Mouse (Mus musculus) lung, embryonic 15.5 days (tissue): ENCODE results near the gene Junb. TPM values are rescaled to one million over a fixed set of nuclear protein-coding genes. Genes with fewer than 3 reads are reported as not detected.

Experiments
- ATAC-seq: fragments of 200-750 bp; cut with Nextera tagmentation; 2 replicates; pipeline ENCODE4 v1.8.0; 2017; ENCODE audit warnings: moderate number of reproducible peaks, borderline replicate concordance; ENCODE audit not compliant: low FRiP score, low TSS enrichment; ENCODE audit errors: extremely low read depth
- H3K27ac ChIP-seq: fragments of 300-500 bp; sonication (generic); 2 replicates; pipeline ENCODE4 v1.5.1; 2015; ENCODE audit warnings: moderate library complexity, mild to moderate bottlenecking, inconsistent platforms
- H3K27me3 ChIP-seq: fragments of 300-500 bp; sonication (generic); 2 replicates; pipeline ENCODE4 v1.6.1; 2015; ENCODE audit warnings: inconsistent platforms
- H3K36me3 ChIP-seq: fragments of 300-500 bp; sonication (generic); 2 replicates; pipeline ENCODE4 v1.6.1; 2015; ENCODE audit warnings: inconsistent platforms
- H3K4me1 ChIP-seq: fragments of 300-500 bp; sonication (generic); 2 replicates; pipeline ENCODE4 v1.6.1; 2015; ENCODE audit warnings: inconsistent platforms
- H3K4me2 ChIP-seq: fragments of 300-500 bp; sonication (generic); 2 replicates; pipeline ENCODE4 v1.6.1; 2015; ENCODE audit warnings: inconsistent platforms, mild to moderate bottlenecking, moderate library complexity
- H3K4me3 ChIP-seq: fragments of 300-500 bp; sonication (generic); 2 replicates; pipeline ENCODE4 v1.5.1; 2015; ENCODE audit warnings: mild to moderate bottlenecking, inconsistent platforms
- H3K9ac ChIP-seq: fragments of 300-500 bp; sonication (generic); 2 replicates; pipeline ENCODE4 v1.6.1; 2015; ENCODE audit warnings: inconsistent platforms
- H3K9me3 ChIP-seq: fragments of 300-500 bp; sonication (generic); 2 replicates; pipeline ENCODE4 v1.6.1; 2016; ENCODE audit warnings: inconsistent platforms
- WGBS: fragments of 180-500 bp; shearing (Covaris S2); methylation state at CpG from one replicate; pipeline ENCODE4 v1.1.7; 2015; 5-methylcytosine and 5-hydroxymethylcytosine counted together
- polyA plus RNA-seq: library from polyadenylated mRNA; unstranded; fragments of >200 nt; fragmentation: Nextera tagmentation; extraction: Ambion mirVana; gene quantifications from 2 replicates; pipeline ENCODE4 v1.2.1, GENCODE M21; 2015

The Junb gene
- 17.4 and 20.5 TPM in 2 replicates for polyA plus RNA-seq

DNA sequence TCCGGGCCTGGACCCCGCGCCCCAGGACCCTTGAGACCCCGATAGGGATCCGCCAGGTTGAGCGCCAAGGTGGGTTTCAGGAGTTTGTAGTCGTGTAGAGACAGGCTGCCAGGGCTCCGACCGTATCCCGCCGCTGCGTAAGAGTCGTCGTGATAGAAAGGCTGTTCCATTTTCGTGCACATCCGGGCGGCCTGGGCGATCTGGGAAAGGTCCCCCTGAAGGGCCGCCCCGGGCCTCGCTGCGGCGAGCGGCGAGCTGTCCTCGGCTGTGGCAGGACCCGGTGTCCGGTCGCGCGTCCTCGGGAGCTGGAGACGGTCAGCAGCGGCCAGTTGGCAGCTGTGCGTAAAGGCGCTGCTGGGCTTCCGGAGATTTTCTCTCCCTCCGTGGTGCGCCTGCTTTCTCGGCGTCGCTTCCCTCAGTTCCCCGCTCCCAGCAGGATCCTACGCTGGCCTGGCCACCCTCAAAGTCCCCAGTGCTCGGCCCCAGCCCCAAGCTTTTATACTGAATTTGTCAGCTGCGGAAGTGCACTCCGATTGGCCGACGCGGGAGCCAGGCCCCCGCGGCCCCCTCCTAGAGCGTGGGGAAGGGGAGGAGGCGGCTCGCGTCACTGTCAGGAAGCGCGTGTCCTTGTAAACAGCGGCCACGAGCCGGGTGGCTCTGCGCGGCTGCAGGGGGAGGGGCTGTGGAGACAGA lies at the start of gene Junb:
Gene Junb, minus strand, starts transcription at position 471 of the 693 bp plus-strand sequence.
- WGBS = under 1% methylated on average over 63 of the region's 63 CpGs
- H3K9ac ChIP-seq = peak within 1 kb of the TSS; percentile 81
- H3K36me3 ChIP-seq = peaks cover 9% of the 10 kb centered on the region
- H3K27ac ChIP-seq = peak within 1 kb of the TSS; percentile 93
- H3K27me3 ChIP-seq = no peaks in the 10 kb centered on the region
- H3K4me1 ChIP-seq = peaks cover 79% of the 10 kb centered on the region
- peak within 1 kb of the TSS; percentile 99 for H3K4me2 ChIP-seq
- no peaks in the 10 kb centered on the region for H3K9me3 ChIP-seq
- peak within 1 kb of the TSS; percentile 61 for H3K4me3 ChIP-seq
- peak; percentile 63 for ATAC-seq

DNA sequence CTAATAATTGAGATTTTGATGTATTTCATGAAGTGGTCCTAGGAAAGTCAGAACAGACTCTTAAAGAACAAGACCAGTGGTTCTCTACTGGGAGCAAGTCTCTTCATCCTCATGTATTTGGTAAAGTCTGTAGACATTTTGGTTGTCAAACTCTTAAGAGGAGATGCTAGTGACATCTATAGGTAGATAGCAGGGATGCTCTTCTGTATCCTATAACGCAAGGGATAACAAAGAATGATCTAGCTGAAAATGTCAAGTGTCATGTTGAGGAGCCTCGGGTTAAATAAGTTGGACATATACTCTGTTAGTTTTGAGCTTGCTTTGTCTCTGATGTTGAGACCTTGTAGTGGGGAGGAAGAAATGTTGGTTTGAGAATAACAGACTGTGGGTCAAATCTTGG lies 49.4 kb upstream of the Junb start:
- H3K9ac ChIP-seq = peak overlapping the region; percentile 99
- peak overlapping the region; percentile 90 for H3K4me2 ChIP-seq
- ATAC-seq = no peak
- H3K4me3 ChIP-seq = peak overlapping the region; percentile 92
- no peak overlapping the region for H3K27ac ChIP-seq
- no peaks in the 10 kb centered on the region for H3K27me3 ChIP-seq
- peaks cover 37% of the 10 kb centered on the region for H3K4me1 ChIP-seq
- WGBS = 8% methylated on average over 2 of the region's 2 CpGs
- peaks cover 46% of the 10 kb centered on the region for H3K36me3 ChIP-seq
- H3K9me3 ChIP-seq = no peaks in the 10 kb centered on the region

DNA sequence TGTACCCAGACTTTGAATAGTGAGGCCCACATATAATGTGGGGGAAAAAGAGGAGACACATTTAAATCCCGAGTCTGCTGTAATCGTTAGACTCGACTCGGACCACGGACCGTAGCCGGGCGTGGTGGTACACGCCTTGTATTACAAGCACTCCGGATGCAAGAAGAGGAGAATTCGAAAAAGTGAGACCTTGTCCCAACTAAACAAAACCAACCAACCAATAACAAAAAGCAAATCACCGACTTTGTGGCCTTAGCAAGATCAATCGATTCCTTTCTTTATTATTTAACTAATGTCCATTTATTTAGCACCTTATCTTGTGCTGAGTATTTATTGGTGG lies 49.0 kb upstream of the Junb start:
- H3K27ac ChIP-seq = peak overlapping the region; percentile 91
- H3K36me3 ChIP-seq = peaks cover 46% of the 10 kb centered on the region
- no peak for ATAC-seq
- under 1% methylated on average over 13 of the region's 13 CpGs for WGBS
- H3K4me2 ChIP-seq = peak overlapping the region; percentile 90
- H3K9me3 ChIP-seq = no peaks in the 10 kb centered on the region
- peak overlapping the region; percentile 92 for H3K4me3 ChIP-seq
- H3K9ac ChIP-seq = peak overlapping the region; percentile 99
- peaks cover 37% of the 10 kb centered on the region for H3K4me1 ChIP-seq
- H3K27me3 ChIP-seq = no peaks in the 10 kb centered on the region

DNA sequence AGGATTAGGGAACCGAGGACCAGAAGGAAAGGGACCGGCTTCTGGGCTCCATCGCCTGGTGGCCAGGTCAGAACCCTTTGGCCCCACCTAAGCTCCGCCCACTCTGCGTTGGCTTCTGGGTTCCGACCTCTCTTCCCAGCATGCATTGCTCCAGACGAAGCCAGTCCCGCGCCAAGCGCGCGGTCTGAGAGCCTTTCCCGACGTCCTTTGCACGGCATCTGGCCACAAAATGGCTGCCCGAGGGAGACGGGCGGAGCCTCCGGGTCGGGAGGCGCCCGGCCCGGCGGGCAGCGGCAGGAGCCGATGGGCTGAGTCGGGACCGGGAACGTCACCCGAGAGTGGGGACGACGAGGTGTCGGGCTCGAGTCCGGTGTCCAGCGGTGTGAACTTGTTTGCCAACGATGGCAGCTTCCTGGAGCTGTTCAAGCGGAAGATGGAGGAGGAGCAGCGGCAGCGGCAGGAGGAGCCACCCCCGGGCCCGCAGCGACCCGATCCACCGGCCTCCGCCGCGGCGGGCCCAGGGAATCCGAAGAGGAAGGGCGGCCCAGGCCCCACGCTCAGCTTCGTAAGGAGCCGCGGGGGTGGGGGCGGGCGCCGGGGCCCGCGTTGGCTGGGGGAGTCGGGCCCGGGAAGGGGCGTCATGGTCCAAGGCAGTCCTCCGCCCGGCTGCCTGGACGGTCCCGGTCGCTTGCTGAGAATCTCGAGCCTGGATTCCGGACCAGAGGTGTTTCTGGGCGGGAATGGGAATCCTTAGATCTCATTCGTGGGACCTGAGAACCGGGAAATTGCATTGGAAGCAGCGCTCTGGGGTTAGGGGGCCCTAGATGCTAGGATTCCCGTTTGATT lies 48.4 kb upstream of the Junb start, which contains the start of gene Trir:
Gene Trir, plus strand, starts transcription at position 154 of the 846 bp plus-strand sequence.
- peak within 1 kb of the TSS; percentile 90 for H3K4me2 ChIP-seq
- no peaks in the 10 kb centered on the region for H3K27me3 ChIP-seq
- peak within 1 kb of the TSS; percentile 99 for H3K9ac ChIP-seq
- no peaks in the 10 kb centered on the region for H3K9me3 ChIP-seq
- peaks cover 37% of the 10 kb centered on the region for H3K4me1 ChIP-seq
- under 1% methylated on average over 71 of the region's 75 CpGs for WGBS
- H3K27ac ChIP-seq = peak within 1 kb of the TSS; percentile 91
- H3K4me3 ChIP-seq = peak within 1 kb of the TSS; percentile 95
- H3K36me3 ChIP-seq = peaks cover 46% of the 10 kb centered on the region
- peak; percentile 85 for ATAC-seq

DNA sequence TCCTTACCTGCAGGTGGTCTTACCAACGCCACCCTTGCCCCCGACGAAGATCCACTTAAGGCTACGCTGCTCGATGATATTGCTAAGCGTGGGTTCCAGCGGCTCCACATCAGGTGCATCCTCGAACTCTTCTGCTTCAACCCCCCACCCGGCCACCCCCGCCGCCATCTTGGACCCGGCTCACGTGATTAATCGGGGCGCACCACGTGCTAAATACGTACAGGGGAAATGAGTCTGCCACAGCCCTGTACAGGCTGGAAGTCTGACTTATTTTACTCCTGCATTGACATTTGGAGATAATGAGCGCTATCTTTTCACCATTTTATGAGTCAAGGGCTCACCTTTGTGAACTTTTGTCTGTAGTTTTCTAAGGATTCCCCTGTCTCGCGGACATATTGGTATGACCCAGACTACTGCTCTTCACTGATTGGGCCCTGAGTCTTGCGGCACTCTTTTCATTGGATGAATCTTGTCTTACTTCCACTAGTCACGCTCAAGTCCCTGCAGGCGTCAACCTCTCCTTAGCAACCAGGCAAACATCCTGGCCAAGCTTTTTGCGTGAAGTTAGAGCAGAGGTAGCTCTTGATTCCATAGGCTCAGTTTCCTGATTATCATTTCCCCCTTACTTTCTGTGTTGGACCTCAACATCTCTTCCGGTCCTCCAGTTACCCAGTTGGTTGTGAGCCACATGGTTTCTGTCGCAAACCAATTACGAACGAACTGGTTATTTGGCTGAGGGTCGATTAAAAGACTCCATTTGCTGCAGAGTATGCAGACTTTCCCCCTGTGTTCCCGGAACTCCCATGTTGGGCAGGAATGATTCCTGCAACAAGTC lies 46.8 kb upstream of the Junb start, which contains the start of gene Asna1:
Gene Asna1, minus strand, starts transcription at position 184 of the 835 bp plus-strand sequence.
- Histone ChIP-seq H3K4me2 (peak within 1 kb of the TSS; percentile 90), H3K27me3 (no peaks in the 10 kb centered on the region), H3K27ac (peak within 1 kb of the TSS; percentile 91), H3K9ac (peak within 1 kb of the TSS; percentile 80), H3K4me3 (peak within 1 kb of the TSS; percentile 95), H3K9me3 (no peaks in the 10 kb centered on the region), H3K36me3 (peaks cover 45% of the 10 kb centered on the region), H3K4me1 (peaks cover 37% of the 10 kb centered on the region)
- 5% methylated on average over 30 of the region's 30 CpGs for WGBS
- ATAC-seq = peak; percentile 89

DNA sequence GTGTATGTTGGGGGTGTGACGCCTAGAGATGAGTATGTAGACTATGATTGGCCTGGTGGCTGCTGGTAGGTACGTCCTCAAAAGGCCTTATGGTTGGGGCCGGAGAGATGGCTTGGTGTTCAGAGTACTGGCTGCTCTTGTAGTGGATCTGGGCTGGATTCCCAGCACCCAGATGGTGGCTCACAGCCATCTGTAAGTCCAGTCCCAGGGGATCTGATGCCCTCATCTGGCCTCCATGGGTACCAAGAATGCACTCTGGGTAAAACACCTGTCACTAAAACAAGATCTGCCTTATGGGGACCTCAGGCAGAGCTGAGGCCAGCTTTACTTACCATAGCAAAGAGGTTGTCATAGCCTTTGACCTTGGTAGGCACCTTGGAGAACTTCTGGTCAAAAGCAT lies 45.3 kb upstream of the Junb start:
- no peak overlapping the region for H3K27ac ChIP-seq
- no peaks in the 10 kb centered on the region for H3K27me3 ChIP-seq
- peak overlapping the region; percentile 95; the same call in 1 of the 2 replicates for H3K4me3 ChIP-seq
- H3K9ac ChIP-seq = no peak overlapping the region
- peak overlapping the region; percentile 90; the same call in 1 of the 2 replicates for H3K4me2 ChIP-seq
- no peak for ATAC-seq
- WGBS = 93% methylated on average over 3 of the region's 3 CpGs
- peaks cover 33% of the 10 kb centered on the region for H3K4me1 ChIP-seq
- H3K9me3 ChIP-seq = no peaks in the 10 kb centered on the region
- peaks cover 49% of the 10 kb centered on the region for H3K36me3 ChIP-seq

DNA sequence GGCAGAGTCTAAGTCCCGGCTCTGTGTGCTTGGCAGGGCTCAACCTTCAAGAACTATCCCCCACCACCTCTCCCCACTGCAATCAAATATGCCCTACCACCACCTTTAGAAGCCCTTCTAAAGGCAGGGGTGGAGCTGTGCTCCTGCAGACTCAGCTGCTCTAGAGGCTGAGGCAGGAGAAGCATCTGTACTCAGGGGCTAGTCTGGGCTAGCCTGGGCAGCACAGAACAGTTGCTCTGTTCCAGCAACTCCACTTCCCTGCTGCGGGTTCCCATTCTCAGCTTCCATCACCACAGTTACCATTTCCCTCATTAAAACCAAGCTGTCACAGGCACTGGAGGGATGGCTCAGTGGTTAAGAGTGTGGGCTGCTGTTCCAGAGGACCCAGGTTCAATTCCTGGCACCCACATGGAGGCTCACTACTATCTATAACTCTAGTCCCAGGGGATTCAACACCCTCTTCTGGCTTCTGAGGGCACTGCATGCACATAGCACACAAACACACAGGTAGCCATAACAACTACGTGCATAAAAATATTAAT lies 43.1 kb upstream of the Junb start:
- no peak for ATAC-seq
- peaks cover 64% of the 10 kb centered on the region for H3K36me3 ChIP-seq

DNA sequence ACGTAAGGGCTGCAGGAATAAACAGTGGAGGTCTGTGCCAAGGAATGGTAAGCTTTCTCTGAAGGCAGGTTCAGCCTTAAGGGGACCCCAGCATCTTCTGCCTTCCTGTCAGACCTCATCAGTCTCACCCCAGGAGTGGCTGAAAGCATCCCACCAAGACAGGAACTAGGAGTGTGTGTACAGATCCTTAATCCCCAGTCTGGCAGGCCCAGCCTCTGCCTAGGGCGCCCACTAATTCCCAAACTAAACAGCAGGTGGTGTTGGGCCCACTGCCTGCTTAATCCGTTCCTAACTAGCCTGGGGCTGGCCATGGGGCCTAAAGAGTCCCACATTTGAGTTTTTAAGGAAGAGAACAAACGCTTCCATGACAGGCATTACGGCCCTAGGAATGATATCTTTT lies 38.7 kb upstream of the Junb start:
- Histone ChIP-seq H3K27me3 (peaks cover 27% of the 10 kb centered on the region), H3K4me3 (no peak overlapping the region), H3K9ac (no peak overlapping the region), H3K4me2 (no peak overlapping the region), H3K9me3 (no peaks in the 10 kb centered on the region), H3K4me1 (peaks cover 5% of the 10 kb centered on the region), H3K36me3 (peaks cover 45% of the 10 kb centered on the region), H3K27ac (no peak overlapping the region)
- ATAC-seq = no peak
- WGBS = 45% methylated on average over 5 of the region's 5 CpGs

More for the DNA sequence above, 43.1 kb upstream of the Junb start:
- no peak overlapping the region for H3K4me3 ChIP-seq
- no peak overlapping the region for H3K27ac ChIP-seq
- H3K9ac ChIP-seq = no peak overlapping the region
- no peaks in the 10 kb centered on the region for H3K9me3 ChIP-seq
- WGBS = 94% methylated on average over 3 of the region's 3 CpGs
- H3K4me2 ChIP-seq = no peak overlapping the region
- H3K27me3 ChIP-seq = no peaks in the 10 kb centered on the region
- H3K4me1 ChIP-seq = peaks cover 22% of the 10 kb centered on the region

DNA sequence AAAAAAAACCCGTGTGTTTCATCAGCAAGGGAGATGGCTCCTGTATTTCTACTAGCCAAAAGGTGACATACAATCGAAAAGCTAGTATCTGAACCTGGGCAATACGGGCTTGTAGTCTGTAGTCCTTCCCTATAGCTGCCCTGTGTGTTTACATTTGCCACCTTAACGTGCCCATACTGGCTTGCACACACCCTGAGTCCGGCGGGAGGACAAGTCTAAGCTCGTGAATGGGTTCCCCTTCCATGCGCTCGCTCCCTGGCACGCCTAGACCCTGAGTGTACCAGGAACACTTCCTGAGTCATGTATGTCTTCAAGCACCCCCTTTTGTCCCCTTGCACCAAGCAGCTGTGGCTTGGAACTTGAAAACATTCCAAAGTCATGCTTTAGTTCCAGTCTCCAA lies 38.2 kb upstream of the Junb start:
- no peak overlapping the region for H3K27ac ChIP-seq
- whole genome bisulfite sequencing = 60% methylated on average over 10 of the region's 10 CpGs

DNA sequence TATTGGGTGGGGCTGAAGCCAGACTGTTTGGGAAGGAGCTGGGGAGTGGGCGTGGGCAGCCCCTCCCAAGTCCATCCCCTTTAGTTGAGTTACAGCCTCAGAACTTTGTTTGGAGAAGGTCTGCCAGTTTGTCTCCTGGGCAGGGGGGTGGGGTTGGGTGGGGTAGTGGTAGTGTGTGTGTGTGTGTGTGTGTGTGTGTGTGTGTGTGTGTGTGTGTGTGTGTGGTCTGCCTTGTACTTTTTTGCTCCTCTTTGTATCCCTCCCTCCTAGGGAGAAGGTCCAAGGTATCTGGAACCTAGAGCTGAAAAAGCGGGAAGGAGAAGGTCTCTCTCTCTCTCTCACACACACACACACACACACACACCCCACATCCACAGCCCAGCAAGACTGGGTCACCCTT lies 35.9 kb upstream of the Junb start, which contains the start of gene Best2:
Gene Best2, minus strand, starts transcription at position 101 of the 400 bp plus-strand sequence.
- H3K9ac ChIP-seq = peak within 1 kb of the TSS; percentile 20; the same call in 1 of the 2 replicates
- peaks cover 46% of the 10 kb centered on the region for H3K27me3 ChIP-seq
- H3K36me3 ChIP-seq = peaks cover 21% of the 10 kb centered on the region
- peak within 1 kb of the TSS; percentile 57 for H3K4me2 ChIP-seq
- H3K27ac ChIP-seq = no peak within 1 kb of the TSS
- peak within 1 kb of the TSS; percentile 27 for H3K4me3 ChIP-seq
- 38% methylated on average over 1 of the region's 2 CpGs for WGBS
- H3K4me1 ChIP-seq = peaks cover 5% of the 10 kb centered on the region
- no peaks in the 10 kb centered on the region for H3K9me3 ChIP-seq
- ATAC-seq = no peak

More for the DNA sequence above, 38.2 kb upstream of the Junb start:
- no peak overlapping the region for H3K4me2 ChIP-seq
- no peak for ATAC-seq
- peaks cover 5% of the 10 kb centered on the region for H3K4me1 ChIP-seq
- H3K9ac ChIP-seq = no peak overlapping the region
- peaks cover 29% of the 10 kb centered on the region for H3K27me3 ChIP-seq
- peaks cover 40% of the 10 kb centered on the region for H3K36me3 ChIP-seq
- no peaks in the 10 kb centered on the region for H3K9me3 ChIP-seq
- H3K4me3 ChIP-seq = no peak overlapping the region
